Mouse (Mus musculus) ES-E14 (cell line): Measurements from ENCODE around the gene Dnajc27.

Experiments used
- CHD2 ChIP-seq: IDR thresholded peaks from 2 replicates; pipeline ENCODE4 v1.6.1; 2014; ENCODE audit warnings: mild to moderate bottlenecking, low read depth, low read length, inconsistent platforms
- HCFC1 ChIP-seq: IDR thresholded peaks from 2 replicates; pipeline ENCODE4 v1.6.1; 2012; ENCODE audit warnings: low read length, inconsistent platforms, borderline replicate concordance; ENCODE audit not compliant: insufficient read depth
- MAFK ChIP-seq: IDR thresholded peaks from 2 replicates; pipeline ENCODE4 v1.6.1; 2014; ENCODE audit warnings: mild to moderate bottlenecking, low read depth, low read length, inconsistent platforms; ENCODE audit not compliant: insufficient read depth
- ZC3H11A ChIP-seq: IDR thresholded peaks from 2 replicates; pipeline ENCODE4 v1.6.1; 2012; ENCODE audit warnings: low read depth, mild to moderate bottlenecking, inconsistent platforms, low read length, borderline replicate concordance
- ZNF384 ChIP-seq: IDR thresholded peaks from 2 replicates; pipeline ENCODE4 v1.6.1; 2012; ENCODE audit warnings: low read depth, low read length, inconsistent platforms

- TF ChIP-seq HCFC1 (no peak), ZNF384 (no peak), CHD2 (no peak), MAFK (no peak), ZC3H11A (no peak)
Observed at GRCm38 (mm10) chr12:4158868-4159632, 76.7 kb downstream of the Dnajc27 start.
